Mouse (Mus musculus): Measurements from ENCODE around the gene Xndc1. TPM values are rescaled to one million over a fixed set of nuclear protein-coding genes. Genes with fewer than 3 reads are reported as not detected.

Xndc1 gene
- total RNA-seq, 2 experiments from 2014 or later = 3.8 to 4.9 TPM

DNA sequence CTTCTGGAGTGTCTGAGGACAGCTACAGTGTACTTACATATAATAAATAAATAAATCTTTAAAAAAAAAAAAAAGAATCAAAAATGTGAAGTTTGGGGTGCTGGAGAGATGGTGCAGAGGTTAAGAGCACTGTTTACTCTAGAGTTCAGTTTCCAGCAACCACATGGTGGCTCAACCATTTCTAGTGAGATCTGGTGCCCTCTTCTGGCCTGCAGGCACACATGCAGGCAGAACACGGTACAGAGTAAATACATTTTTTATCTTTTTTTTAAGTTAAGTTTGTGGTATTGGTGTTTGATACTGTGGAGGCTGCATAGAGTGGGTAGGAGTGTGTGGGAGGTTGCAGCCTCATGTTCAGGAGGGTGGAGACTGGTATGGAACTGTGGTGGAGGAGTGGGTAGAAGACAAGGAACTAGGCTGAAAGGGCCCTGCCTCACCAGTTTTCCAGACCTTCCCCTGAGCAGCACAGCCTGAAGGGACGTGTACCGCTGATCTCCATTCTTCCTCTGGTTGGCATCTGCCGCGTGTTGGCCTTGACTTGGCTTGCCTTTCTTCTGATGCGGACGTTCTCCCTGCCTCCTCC, 11.5 kb downstream of the Xndc1 start:
- DNase-seq = no peak
- intact Hi-C loops (cut with DNase I; ENCODE audit: low total_unique reads) = loop anchor here (5.0 kb wide), 1 partner anchor 160 kb away; no protein-coding TSS in a partner anchor

- intact Hi-C loops (cut with DNase I; ENCODE audit: low total_unique reads) = loop anchor here (5.0 kb wide), 1 partner anchor 161 kb away; no protein-coding TSS in a partner anchor
- no peak for DNase-seq
Observed at GRCm38 (mm10) chr7:102078517-102078916, 13.2 kb downstream of the Xndc1 start.

DNA sequence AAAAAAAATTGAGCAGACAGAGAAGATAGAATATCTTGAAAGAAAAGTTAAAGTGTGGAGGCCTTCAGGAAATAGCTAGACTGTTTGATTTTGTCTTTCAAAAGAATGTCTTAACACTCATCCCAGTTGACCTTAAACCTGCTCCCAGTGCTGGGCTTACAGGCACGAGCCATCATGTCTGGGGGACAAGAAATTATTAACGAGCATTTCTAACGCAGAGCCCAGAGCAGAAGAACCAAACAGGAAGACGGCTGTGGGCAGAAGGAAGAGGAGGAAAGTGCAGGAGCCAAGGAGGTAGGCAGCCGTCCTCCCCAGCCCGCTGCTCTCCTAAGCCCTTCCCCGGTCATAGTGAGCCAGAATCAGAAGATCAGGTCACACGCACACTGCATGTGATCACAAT, 15.0 kb downstream of the Xndc1 start:
- no peak for DNase-seq
- intact Hi-C loops (cut with DNase I; ENCODE audit: low total_unique reads) = no loop called here

DNA sequence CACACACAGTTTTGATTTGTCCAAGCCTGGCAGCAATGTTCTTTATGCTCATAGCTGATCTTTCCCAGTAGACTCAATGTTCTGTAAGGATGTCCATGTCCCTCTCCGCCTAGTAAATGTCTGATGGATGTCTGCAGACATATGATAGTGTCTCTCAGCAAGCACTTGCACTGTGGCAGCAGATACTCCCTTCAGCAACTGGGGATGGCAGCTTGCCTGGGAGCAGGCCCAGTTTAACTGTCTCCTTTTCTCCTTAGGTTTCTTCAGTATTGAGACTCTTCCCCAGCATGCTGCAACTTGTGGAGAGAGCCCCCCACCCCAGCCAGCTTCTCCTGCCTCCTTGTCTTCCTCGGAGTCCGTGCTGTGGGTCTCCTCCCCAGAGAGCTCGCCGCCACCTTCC, 16.5 kb downstream of the Xndc1 start:
- peak; percentile 38 for DNase-seq

DNA sequence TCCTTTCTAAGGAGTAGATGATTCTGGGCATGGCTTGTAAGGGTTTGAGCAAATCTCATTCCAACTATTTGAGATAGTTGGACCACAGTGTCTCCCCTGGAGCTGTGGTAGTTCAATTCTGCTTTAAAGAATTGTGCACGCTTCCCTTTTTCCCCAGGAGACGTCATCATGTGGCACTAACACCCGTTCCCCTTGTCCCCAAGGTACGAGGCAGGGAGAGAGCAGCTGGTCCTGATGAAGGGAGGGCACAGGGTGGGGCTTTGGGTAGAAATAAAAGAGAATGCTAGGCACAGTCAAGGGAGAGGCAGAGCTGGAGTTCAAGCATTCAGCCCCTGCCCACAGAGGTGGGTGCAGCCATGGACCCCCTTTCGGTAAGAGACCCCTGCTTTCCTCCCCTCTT, 17.5 kb downstream of the Xndc1 start, which contains the start of gene Trpc2:
TSS of gene Trpc2 (plus strand) at position 301 of the 400 bp plus-strand sequence.
- intact Hi-C loops (cut with DNase I; ENCODE audit: low total_unique reads) = no loop called here
- no peak for DNase-seq

More for the DNA sequence above, 16.5 kb downstream of the Xndc1 start:
- intact Hi-C loops (cut with DNase I; ENCODE audit: low total_unique reads) = no loop called here

DNA sequence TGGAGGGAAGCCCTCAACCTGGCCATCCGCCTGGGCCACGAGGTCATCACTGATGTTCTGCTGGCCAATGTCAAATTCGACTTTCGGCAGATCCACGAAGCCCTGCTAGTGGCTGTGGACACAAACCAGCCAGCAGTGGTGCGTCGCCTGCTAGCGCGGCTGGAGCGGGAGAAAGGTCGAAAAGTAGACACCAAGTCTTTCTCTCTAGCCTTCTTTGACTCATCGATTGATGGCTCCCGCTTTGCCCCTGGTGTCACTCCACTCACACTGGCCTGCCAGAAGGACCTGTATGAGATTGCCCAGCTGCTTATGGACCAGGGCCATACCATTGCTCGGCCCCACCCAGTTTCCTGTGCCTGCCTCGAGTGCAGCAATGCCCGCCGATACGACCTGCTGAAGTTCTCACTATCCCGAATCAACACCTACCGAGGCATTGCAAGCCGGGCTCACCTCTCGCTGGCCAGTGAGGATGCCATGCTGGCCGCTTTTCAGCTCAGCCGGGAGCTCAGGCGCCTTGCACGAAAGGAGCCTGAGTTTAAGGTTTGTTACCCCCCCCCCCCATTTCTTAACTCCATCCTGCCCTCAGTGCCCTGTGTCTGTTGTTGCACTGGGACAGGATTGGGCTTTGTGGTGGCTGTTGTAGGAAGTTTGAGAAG, 18.9 kb downstream of the Xndc1 start:
- intact Hi-C loops (cut with DNase I; ENCODE audit: low total_unique reads) = no loop called here
- DNase-seq = no peak

- DNase-seq = no peak
- intact Hi-C loops (cut with DNase I; ENCODE audit: low total_unique reads) = no loop called here
Observed at GRCm38 (mm10) chr7:102087336-102087735, 22.0 kb downstream of the Xndc1 start.

DNA sequence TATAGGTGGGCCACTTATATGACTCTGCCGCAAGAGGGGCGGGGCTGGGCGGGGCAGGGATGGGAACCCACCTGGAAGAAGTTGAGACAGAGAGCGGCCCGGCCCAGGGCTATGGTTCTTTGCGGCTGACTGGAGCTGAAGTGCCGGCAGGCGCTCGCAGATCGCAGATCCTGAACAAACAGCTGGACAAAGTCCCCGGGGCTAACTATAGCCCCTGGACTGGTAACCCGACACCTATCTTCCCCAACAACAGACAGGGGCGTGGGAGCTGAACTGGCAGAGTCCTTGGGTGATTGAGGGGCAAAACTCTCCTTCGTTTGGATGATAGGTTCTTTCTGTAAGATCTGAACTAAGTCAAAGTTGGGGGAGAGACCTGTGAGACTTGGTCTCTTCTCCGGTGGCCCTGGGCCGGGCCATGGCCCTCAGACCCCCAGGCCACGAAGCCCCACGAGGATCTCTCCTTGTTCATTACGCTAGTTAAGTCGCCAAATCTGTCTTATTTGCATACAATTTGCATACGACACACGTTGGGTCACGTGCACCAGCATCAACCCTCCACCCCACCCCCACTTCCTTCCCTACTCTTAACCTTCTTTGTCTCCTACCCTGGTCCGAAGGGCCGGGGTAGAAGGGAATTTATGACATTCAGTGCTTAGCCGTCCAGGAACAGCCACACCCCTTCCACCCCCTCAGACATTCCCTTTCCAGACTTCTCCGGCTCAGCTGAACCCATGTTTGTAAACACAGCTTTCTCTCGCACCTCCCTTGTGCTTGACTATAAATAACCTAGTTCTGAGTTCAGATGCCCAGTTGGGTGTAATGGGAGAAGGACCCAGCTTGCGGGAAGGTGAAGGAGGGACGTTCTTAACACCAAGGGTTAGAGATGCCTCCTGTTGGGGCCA, 34.7 kb downstream of the Xndc1 start:
- intact Hi-C loops (cut with DNase I; ENCODE audit: low total_unique reads) = loop anchor here (5.0 kb wide), 1 partner anchor 1143 kb away; no protein-coding TSS in a partner anchor
- DNase-seq = no peak

- no peak for DNase-seq
- intact Hi-C loops (cut with DNase I; ENCODE audit: low total_unique reads) = no loop called here
Observed at GRCm38 (mm10) chr7:102100868-102101267, 35.6 kb downstream of the Xndc1 start.

DNA sequence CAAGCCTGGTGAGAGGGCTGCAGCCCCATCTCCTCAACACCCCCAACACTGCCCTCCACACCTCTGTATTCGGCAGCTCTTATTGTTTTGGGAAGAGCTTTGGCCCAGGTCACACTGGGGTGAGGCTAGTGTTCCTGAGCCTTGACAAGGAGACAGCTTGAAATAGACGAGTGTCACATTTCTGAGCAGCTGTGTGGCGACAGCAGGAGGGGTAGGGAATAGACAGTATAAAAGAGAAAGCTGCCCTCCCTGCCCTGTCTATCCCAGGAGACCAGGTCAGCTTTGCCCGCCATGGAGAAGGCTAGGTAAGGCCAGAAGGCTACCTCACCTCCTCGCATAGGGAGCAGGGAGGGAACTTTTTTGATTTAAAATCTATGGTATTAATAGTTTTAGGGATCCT, 36.2 kb downstream of the Xndc1 start, which contains the start of gene Art1:
TSS of gene Art1 (plus strand) at position 257 of the 400 bp plus-strand sequence.
- intact Hi-C loops (cut with DNase I; ENCODE audit: low total_unique reads) = no loop called here
- DNase-seq = peak; percentile 53

- DNase-seq = no peak
- intact Hi-C loops (cut with DNase I; ENCODE audit: low total_unique reads) = no loop called here
Observed at GRCm38 (mm10) chr7:102102241-102102640, 36.9 kb downstream of the Xndc1 start.

GRCm38 (mm10) chr7:102102696-102103095, 37.4 kb downstream of the Xndc1 start:
- intact Hi-C loops (cut with DNase I; ENCODE audit: low total_unique reads) = no loop called here
- DNase-seq = peak; percentile 29

- intact Hi-C loops (cut with DNase I; ENCODE audit: low total_unique reads) = no loop called here
- DNase-seq = no peak
Observed at GRCm38 (mm10) chr7:102103555-102103954, 38.2 kb downstream of the Xndc1 start.

GRCm38 (mm10) chr7:102104126-102104525, 38.8 kb downstream of the Xndc1 start:
- no peak for DNase-seq
- intact Hi-C loops (cut with DNase I; ENCODE audit: low total_unique reads) = no loop called here

DNA sequence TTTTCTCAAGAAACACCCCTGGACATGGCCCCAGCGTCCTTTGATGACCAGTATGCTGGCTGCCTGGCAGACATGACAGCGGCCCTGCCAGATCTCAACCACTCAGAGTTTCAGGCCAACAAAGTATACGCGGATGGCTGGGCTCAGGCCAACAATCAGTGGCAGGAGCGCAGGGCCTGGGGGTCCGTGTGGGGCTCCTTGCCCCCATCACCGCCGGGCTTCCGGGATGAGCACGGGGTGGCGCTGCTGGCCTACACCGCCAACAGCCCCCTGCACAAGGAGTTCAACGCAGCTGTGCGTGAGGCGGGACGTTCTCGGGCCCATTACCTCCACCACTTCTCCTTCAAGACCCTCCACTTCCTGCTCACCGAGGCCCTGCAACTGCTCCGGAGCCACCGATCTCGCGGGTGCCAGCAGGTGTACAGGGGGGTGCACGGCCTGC, 41.4 kb downstream of the Xndc1 start:
- intact Hi-C loops (cut with DNase I; ENCODE audit: low total_unique reads) = no loop called here
- peak; percentile 15 for DNase-seq

DNA sequence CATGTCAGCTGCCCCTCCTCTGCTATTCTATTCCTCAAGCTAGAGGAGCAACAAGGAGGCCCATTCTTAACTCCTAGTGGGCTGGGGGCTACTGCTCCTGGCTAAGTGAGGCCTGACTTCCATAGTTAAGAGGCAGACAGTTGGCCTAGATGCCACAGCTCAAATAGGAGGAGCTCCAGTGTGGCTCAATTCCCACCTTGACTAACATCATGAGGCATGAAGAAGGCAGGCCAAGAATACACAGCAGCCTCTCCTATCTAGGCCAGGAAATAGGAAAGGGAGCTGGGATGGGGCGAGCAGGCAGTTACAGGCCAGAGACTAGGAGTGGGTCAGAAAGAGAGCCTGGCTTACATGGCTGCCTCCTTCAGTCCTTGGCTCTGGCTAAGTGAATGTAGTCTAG, 42.9 kb downstream of the Xndc1 start:
- DNase-seq = peak; percentile 20
- intact Hi-C loops (cut with DNase I; ENCODE audit: low total_unique reads) = no loop called here

DNA sequence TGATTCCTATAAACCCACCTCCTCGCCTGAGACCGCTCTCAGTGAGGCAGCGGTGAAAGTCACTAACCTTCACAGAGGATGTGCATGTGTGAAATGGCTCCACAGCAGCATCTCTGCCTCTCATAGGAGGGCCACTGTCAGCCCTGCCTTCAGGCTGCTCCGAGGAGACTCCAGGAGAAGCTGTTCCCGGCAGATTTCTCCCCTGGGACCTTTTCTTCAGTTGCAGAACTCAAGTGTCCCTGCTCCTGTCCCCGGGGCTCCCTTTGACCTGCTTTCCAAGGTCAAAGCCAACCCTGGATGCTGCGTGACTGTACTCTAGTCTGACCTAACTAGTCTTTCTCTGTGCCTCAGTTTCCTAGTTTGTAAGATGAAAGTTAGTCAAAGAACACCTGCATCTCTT, 43.9 kb downstream of the Xndc1 start, which contains the start of gene Art5:
TSS of gene Art5 (minus strand) at position 319 of the 400 bp plus-strand sequence.
- intact Hi-C loops (cut with DNase I; ENCODE audit: low total_unique reads) = no loop called here
- DNase-seq = no peak

- intact Hi-C loops (cut with DNase I; ENCODE audit: low total_unique reads) = no loop called here
- no peak for DNase-seq
Observed at GRCm38 (mm10) chr7:102109746-102110145, 44.4 kb downstream of the Xndc1 start.

- intact Hi-C loops (cut with DNase I; ENCODE audit: low total_unique reads) = no loop called here
- no peak for DNase-seq
Observed at GRCm38 (mm10) chr7:102113151-102113729, 47.9 kb downstream of the Xndc1 start.

All from gastrocnemius, postnatal 14 days (tissue).